Mouse (Mus musculus) T-helper 2 cell (primary cell): ENCODE measurements around the gene Prrt1.

Experiments used
- in situ Hi-C: fragments of 300-600 bp; cut with MboI, MseI; formaldehyde crosslinking; loops from one replicate; pipeline ENCODE4 v1.15.1; 2025; ENCODE audit warnings: high pct_unique_total_duplicates

Prrt1 gene

GRCm38 (mm10) chr17:34627943-34628643, 1.2 kb upstream of the Prrt1 start, which contains the start of gene Ppt2:
Ppt2 (minus strand) TSS chr17:34628510.
- in situ Hi-C loops = no loop called here

GRCm38 (mm10) chr17:34628644-34628967, 727 bp upstream of the Prrt1 start:
- in situ Hi-C loops = no loop called here

- in situ Hi-C loops = loop anchor here (10.0 kb wide), 1 partner anchor 1085 kb away; no protein-coding TSS in a partner anchor
Measured at GRCm38 (mm10) chr17:34629796-34630603, 667 bp downstream of the Prrt1 start.

- in situ Hi-C loops = loop anchor here (10.0 kb wide), 1 partner anchor 1086 kb away; no protein-coding TSS in a partner anchor
Measured at GRCm38 (mm10) chr17:34630761-34631301, 1.5 kb downstream of the Prrt1 start.

- in situ Hi-C loops = loop anchor here (10.0 kb wide), 1 partner anchor 1087 kb away; no protein-coding TSS in a partner anchor
Measured at GRCm38 (mm10) chr17:34631647-34632046, 2.3 kb downstream of the Prrt1 start.

DNA sequence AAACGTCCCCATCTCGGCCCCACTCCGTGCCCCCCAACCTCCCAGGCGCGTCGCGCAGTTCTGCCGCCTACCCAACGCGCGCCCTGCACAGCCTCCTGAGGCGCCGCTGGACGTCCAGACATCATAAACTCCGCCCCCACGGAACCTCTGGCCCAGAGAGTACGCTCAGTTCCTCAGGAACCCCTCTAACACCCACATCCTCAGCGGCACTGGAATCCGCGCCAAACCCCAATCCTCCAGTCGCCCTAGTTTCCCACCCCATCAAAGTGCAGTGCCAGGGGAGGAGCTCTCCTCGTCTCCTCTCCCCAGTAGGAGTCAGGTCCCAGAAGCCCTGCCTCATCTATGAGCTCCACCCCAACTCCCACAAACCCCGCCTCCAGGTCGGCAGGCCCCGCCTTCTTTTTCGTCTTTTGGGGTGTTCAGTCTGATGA, 2.9 kb downstream of the Prrt1 start:
- in situ Hi-C loops = loop anchor here (10.0 kb wide), 1 partner anchor 1087 kb away; no protein-coding TSS in a partner anchor

DNA sequence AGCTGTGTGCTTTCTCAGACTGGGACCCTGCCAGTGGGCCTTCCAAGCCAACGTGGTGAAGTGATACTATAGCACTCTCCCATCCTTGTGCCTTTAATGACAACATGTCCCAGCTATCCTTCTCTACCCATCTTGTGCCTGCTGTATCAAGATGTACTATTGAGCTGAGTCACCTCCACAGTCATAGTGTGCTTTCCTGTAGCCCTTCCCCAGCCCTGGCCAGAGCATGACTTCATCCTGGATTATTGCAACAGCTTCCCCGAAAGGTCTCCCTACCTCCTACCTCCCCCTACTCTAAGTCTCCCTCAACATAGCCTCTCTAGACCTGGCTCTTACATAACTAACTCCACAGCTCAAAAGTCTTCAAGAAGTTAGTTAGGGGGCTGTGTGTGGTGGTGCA, 6.3 kb downstream of the Prrt1 start:
- in situ Hi-C loops = loop anchor here (10.0 kb wide), 1 partner anchor 1091 kb away; no protein-coding TSS in a partner anchor

- in situ Hi-C loops = loop anchor here (10.0 kb wide), 1 partner anchor 1093 kb away; no protein-coding TSS in a partner anchor
Measured at GRCm38 (mm10) chr17:34637459-34637858, 8.1 kb downstream of the Prrt1 start.

GRCm38 (mm10) chr17:34639461-34640255, 10.3 kb downstream of the Prrt1 start:
- in situ Hi-C loops = loop anchor here (10.0 kb wide), 1 partner anchor 1095 kb away; no protein-coding TSS in a partner anchor

DNA sequence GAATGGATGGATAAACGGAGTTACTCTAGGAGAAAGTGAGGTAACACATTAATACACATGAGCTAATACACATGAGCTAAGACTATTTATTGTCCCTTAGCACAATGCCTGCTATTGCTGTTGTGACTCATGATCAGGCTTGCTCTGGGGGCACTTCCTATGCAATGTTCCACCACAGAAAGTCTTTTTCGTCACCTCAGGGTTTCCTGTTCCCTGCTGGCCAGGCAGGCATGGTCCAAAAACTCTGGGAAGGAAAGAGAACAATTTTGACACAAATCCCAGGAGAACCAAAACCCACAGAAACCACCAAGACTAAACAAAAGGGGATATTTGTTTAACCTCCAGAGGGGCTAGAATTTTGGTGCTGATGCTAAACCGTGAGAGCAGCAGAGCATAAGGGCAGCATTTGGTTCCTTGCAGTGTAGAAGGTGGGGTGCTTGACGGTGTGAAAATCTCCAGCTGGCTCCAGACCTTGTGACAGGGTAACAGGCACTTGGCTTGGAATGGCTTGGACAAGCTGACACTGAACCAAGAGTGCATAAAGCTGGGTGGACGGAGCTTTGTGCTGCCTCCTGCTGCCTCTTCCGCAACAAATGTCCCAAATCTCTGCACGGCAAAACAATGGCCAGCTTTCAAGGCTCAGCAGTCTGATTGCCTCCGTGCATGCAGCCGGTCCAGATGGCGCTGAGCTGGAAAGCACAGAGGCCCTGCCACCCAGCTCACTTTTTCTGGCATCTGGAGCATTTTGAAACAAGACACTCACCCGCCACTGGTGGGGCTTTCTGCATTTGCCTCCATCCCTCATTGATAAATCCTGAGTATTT, 11.7 kb downstream of the Prrt1 start:
- in situ Hi-C loops = no loop called here

GRCm38 (mm10) chr17:34641945-34642344, 12.6 kb downstream of the Prrt1 start:
- in situ Hi-C loops = no loop called here

GRCm38 (mm10) chr17:34643379-34643778, 14.0 kb downstream of the Prrt1 start:
- in situ Hi-C loops = no loop called here

DNA sequence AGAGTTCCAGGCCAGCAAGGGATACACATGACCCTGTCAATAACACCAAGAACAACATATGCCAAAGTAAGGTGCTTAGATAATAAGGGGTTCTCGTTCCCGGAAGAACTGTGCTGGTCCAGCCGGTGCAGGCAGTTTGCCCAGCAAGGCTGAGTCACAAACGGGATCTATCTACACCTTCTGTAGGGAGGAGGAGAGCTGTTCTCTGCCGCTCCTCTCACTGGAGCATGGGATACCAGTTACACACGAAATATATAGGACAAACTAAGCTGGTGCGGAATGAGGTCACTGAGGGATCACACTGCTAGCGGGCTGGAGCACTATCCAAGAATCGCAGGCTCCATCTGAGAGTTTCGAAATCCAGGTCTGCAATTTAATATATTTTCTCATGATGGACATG, 14.6 kb downstream of the Prrt1 start:
- in situ Hi-C loops = no loop called here

DNA sequence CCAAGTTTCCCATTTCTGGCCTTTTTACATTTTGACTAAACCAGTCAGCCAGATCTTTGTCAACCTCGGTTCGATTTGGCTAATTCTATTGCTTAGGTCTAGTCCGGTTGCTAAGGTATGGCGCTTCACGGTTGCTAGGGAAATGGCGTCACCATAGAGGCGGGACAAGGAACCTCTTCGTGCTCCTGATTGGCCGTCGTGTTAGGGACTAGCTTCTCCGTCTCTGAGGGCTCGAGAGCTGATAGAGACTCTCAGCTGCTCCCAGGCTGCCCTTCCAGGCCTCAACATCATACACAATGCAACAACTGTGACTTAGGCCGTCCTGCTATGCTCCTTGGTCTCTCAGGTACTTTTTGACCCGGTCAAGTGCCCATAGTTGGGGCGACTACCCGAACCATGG, 15.3 kb downstream of the Prrt1 start, which contains the start of gene Fkbpl:
Fkbpl (plus strand) TSS at position 157 of the 400 bp plus-strand sequence.
- in situ Hi-C loops = no loop called here

DNA sequence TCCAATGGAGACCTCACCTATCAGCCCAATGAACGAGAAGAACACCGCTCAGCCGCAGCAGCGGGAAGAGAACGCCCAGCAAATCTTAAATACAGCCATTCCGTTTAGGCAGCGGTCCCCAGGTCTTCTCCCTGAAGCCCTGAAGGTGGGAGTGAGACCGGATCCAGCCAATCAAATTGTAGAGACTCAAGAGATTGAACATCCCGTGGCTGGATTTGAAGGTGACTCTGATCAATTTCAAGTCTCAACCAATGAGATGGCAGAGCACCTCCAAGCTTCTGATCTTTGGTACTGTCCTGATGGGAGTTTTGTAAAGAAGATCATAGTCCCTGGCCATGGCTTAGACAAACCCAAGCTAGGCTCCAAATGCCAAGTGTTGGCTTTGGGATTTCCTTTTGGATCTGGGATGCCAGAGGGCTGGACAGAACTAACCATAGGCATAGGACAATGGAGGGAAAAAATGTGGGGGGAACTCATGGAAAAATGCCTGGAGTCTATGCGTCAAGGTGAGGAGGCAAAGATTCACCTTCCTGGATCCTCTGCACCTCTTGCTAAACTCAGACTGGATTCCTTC, 16.0 kb downstream of the Prrt1 start:
- in situ Hi-C loops = no loop called here

- in situ Hi-C loops = no loop called here
Measured at GRCm38 (mm10) chr17:34645831-34646511, 16.6 kb downstream of the Prrt1 start.

- in situ Hi-C loops = no loop called here
Measured at GRCm38 (mm10) chr17:34646906-34647787, 17.8 kb downstream of the Prrt1 start, which contains the start of gene Atf6b. Atf6b (plus strand) TSS chr17:34647146.

DNA sequence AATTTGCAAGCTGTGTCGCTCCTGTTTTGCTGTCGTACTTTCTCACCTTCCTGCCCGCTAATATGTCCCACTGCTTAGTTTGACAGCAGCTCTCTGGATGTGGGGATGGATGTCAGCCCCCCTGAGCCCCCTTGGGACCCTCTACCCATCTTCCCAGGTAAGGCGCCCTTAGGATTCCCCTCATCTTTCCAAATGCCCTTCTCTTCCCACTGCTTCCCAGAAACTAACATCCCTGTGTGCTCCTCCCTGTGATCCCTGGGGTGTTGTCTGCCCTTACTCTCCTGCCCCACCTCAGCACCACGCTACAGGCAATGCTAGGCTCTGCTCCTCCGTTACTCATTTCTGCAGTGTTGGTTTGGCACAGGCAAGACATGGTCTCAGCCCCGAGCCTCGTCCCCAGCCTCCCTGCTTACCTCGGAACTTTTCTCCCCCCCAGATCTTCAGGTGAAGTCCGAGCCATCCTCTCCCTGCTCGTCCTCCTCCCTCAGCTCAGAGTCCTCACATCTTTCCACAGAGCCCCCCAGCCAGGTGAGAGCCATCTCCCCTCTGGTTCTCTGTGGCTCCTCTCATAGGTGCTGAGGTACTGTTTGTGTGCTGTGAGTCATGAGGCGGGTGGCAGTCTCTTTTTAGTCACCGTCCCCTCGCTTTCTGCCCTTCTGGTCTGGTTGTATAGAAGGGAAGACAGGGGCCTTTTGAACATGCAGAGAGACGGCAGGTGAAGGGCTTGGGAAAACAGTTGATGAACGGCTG, 19.0 kb downstream of the Prrt1 start:
- in situ Hi-C loops = no loop called here
